Mouse (Mus musculus) testis, adult 2 months (tissue): ENCODE measurements at regions not wholly inside any gene's neighbourhood (a gene's known extent, or its start where the extent isn't known, plus 50 kb on each side); places are given as distances from the start of the nearest gene placed in this dataset.

Experiments
- H3K27ac ChIP-seq: fragments of 200-500 bp; 2 replicates; pipeline ENCODE4 v1.5.1; 2012; ENCODE audit warnings: low read depth, low read length; ENCODE audit not compliant: control insufficient read depth, insufficient read depth
- H3K27me3 ChIP-seq: fragments of 200-500 bp; 2 replicates; pipeline ENCODE4 v1.6.1; 2012; ENCODE audit warnings: mild to moderate bottlenecking, low read length, moderate library complexity; ENCODE audit not compliant: control insufficient read depth, insufficient read depth
- H3K36me3 ChIP-seq: fragments of 200-500 bp; 2 replicates; pipeline ENCODE4 v1.6.1; 2012; ENCODE audit warnings: mild to moderate bottlenecking, low read length; ENCODE audit not compliant: control insufficient read depth, insufficient read depth
- H3K4me1 ChIP-seq: fragments of 200-500 bp; 2 replicates; pipeline ENCODE4 v1.6.1; 2012; ENCODE audit warnings: low read length; ENCODE audit not compliant: control insufficient read depth, insufficient read depth
- H3K4me3 ChIP-seq: fragments of 200-500 bp; 2 replicates; pipeline ENCODE4 v1.5.1; 2012; ENCODE audit warnings: low read depth, mild to moderate bottlenecking, low read length, moderate library complexity, mixed read lengths; ENCODE audit not compliant: control insufficient read depth
- CTCF ChIP-seq: fragments of 200-500 bp; IDR thresholded peaks from 2 replicates; pipeline ENCODE4 v1.5.1; 2012; ENCODE audit warnings: low read depth, mild to moderate bottlenecking, inconsistent platforms, low read length, moderate library complexity; ENCODE audit not compliant: control insufficient read depth, insufficient read depth, insufficient replicate concordance
- POLR2A ChIP-seq: fragments of 200-500 bp; IDR thresholded peaks from 2 replicates; pipeline ENCODE4 v1.6.1; 2012; ENCODE audit warnings: low read depth, mild to moderate bottlenecking, inconsistent platforms, low read length, moderate library complexity; ENCODE audit not compliant: control insufficient read depth

- no peaks in the 10 kb centered on the region for H3K4me1 ChIP-seq
- H3K27me3 ChIP-seq = no peaks in the 10 kb centered on the region
- H3K36me3 ChIP-seq = no peaks in the 10 kb centered on the region
- H3K27ac ChIP-seq = no peak overlapping the region
- H3K4me3 ChIP-seq = no peak overlapping the region
- no peak for TF ChIP-seq POLR2A
- TF ChIP-seq CTCF = no peak
These were observed 94.9 kb upstream of the Klf6 start for GRCm38 (mm10) chr13:5766394-5766793.

GRCm38 (mm10) chr13:5767202-5767601 is 94.1 kb upstream of the Klf6 start:
- TF ChIP-seq POLR2A (no peak), CTCF (no peak)
- Histone ChIP-seq H3K27ac (no peak overlapping the region), H3K4me3 (no peak overlapping the region), H3K27me3 (no peaks in the 10 kb centered on the region), H3K36me3 (no peaks in the 10 kb centered on the region), H3K4me1 (no peaks in the 10 kb centered on the region)

- Histone ChIP-seq H3K27me3 (no peaks in the 10 kb centered on the region), H3K36me3 (no peaks in the 10 kb centered on the region)
These were observed 92.6 kb upstream of the Klf6 start for GRCm38 (mm10) chr13:5768699-5769098.

GRCm38 (mm10) chr13:5769283-5770260 is 91.7 kb upstream of the Klf6 start:
- no peaks in the 10 kb centered on the region for H3K4me1 ChIP-seq
- no peak overlapping the region for H3K27ac ChIP-seq
- H3K27me3 ChIP-seq = no peaks in the 10 kb centered on the region
- no peaks in the 10 kb centered on the region for H3K36me3 ChIP-seq
- no peak overlapping the region for H3K4me3 ChIP-seq
- TF ChIP-seq CTCF = no peak
- no peak for TF ChIP-seq POLR2A

More at GRCm38 (mm10) chr13:5768699-5769098, 92.6 kb upstream of the Klf6 start:
- H3K4me1 ChIP-seq = no peaks in the 10 kb centered on the region
- no peak for TF ChIP-seq POLR2A
- H3K27ac ChIP-seq = no peak overlapping the region
- no peak overlapping the region for H3K4me3 ChIP-seq

GRCm38 (mm10) chr13:5773811-5774210 is 87.5 kb upstream of the Klf6 start:
- H3K27ac ChIP-seq = no peak overlapping the region
- H3K27me3 ChIP-seq = no peaks in the 10 kb centered on the region
- H3K4me1 ChIP-seq = no peaks in the 10 kb centered on the region
- no peaks in the 10 kb centered on the region for H3K36me3 ChIP-seq
- no peak overlapping the region for H3K4me3 ChIP-seq
- TF ChIP-seq CTCF (no peak), POLR2A (no peak)

- no peaks in the 10 kb centered on the region for H3K36me3 ChIP-seq
- H3K27ac ChIP-seq = no peak overlapping the region
- H3K27me3 ChIP-seq = no peaks in the 10 kb centered on the region
- no peaks in the 10 kb centered on the region for H3K4me1 ChIP-seq
- H3K4me3 ChIP-seq = no peak overlapping the region
- TF ChIP-seq POLR2A (no peak), CTCF (no peak)
These were observed 82.7 kb upstream of the Klf6 start for GRCm38 (mm10) chr13:5778443-5779171.

- no peak for TF ChIP-seq CTCF
- TF ChIP-seq POLR2A = no peak
- Histone ChIP-seq H3K27ac (no peak overlapping the region), H3K4me3 (no peak overlapping the region), H3K27me3 (no peaks in the 10 kb centered on the region), H3K36me3 (no peaks in the 10 kb centered on the region), H3K4me1 (no peaks in the 10 kb centered on the region)
These were observed 81.9 kb upstream of the Klf6 start for GRCm38 (mm10) chr13:5779410-5779809.
